Mouse (Mus musculus) CD8-positive naive resting alpha-beta T cell, adult 2 months (primary cell): ENCODE measurements around the gene Nfya.

Experiments used
- DNase-seq, 2 experiments: peaks; one replicate each; pipeline ENCODE4 v3.0.0; 2022; ENCODE audit warnings: low read depth in 2 of 2, low spot score in 2 of 2

The Nfya gene

DNA sequence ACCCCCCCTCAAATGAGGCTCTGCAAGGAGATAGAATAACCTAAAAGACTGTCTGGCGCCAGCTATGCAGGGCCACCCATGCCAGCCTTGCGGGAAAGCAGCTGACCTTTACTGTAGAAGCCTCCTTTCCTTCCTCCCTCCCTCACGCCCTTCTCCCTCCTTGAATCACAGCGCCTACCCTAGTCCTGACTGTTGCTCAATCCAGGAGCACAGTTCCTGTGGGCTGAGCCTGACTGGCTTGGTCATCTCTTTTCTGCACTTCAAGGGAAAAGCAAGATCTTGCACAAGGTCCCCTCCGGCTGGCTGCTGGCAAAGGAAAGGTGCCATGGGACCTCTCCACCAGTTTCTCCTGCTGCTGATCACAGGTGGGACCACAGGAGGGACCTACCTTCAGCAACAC is 63.5 kb downstream of the Nfya start, which contains the start of gene Trem2:
Gene Trem2, plus strand, starts transcription at position 171 of the 400 bp plus-strand sequence.
- DNase-seq, result no peak

DNA sequence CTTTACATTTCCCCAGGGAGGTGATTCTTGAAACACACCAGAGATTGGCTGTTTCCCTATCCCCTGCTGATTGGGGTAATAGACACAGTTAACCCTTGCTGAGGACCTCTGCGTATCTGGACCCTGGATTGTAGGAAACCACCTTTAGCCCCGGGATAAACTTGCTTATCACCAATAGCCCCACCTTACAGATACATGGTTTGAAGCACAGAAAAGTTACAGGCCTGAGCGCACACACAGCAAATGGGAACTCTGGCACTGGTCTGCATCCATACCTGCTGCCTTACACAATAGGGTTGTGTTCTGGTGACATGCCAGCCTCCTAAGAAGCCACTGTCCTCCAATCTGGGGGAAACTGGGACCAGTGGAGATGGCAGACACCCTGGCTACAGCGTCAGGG is 63.9 kb downstream of the Nfya start:
- DNase-seq, result no peak

DNA sequence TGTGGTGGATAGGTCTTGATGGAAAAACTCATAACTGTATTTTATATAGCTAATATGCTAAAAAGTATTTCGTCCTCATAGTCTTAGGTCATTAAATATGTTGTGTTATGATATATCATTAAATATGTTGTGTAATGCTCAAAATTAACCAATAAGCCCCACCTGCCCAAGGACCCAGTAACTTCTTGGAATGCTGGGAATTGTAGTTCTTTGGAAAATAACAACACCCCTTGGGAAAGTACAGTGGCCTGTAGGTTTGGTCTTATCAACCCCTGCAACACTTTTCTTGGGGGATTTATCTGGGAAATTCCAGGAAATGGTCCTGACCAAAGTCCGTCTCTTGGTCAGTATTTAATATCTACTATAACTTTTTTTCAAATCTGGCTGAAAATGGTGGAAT is 66.6 kb downstream of the Nfya start:
- DNase-seq, result no peak

GRCm38 (mm10) chr17:48341947-48342346 is 67.8 kb downstream of the Nfya start:
- no peak for DNase-seq

DNA sequence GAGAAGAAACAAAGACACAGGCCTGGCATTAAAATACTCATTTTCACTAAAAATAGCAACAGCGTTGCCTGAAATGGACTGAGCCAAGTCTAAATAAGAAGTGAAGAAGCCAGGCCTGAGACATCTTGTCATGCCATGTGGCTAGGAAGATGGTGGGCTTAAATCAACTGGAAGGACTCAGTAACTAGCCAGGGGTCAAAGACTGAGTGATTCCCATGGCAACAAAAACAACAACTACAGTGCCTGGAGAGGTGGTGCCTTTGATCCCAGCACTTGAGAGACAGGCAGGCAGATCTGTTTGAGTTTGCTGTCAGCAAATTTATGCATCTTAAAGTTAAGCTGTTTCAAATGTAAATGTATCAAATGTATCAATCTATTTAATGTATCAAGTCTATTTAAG is 69.4 kb downstream of the Nfya start:
- no peak for DNase-seq
